Mouse (Mus musculus): ENCODE measurements at regions not wholly inside any gene's neighbourhood (a gene's known extent, or its start where the extent isn't known, plus 50 kb on each side); places are given as distances from the start of the nearest gene placed in this dataset.

- DNase-seq (ENCODE audit: low spot score) = no peak
Measured at GRCm38 (mm10) chrX:11655466-11655865, 327.8 kb downstream of the H2al1j start.

GRCm38 (mm10) chrX:11657606-11658254 is 330.1 kb downstream of the H2al1j start:
- no peak for DNase-seq (ENCODE audit: low spot score)

- DNase-seq (ENCODE audit: low spot score) = no peak
Measured at GRCm38 (mm10) chrX:11663187-11663829, 335.7 kb downstream of the H2al1j start.

DNA sequence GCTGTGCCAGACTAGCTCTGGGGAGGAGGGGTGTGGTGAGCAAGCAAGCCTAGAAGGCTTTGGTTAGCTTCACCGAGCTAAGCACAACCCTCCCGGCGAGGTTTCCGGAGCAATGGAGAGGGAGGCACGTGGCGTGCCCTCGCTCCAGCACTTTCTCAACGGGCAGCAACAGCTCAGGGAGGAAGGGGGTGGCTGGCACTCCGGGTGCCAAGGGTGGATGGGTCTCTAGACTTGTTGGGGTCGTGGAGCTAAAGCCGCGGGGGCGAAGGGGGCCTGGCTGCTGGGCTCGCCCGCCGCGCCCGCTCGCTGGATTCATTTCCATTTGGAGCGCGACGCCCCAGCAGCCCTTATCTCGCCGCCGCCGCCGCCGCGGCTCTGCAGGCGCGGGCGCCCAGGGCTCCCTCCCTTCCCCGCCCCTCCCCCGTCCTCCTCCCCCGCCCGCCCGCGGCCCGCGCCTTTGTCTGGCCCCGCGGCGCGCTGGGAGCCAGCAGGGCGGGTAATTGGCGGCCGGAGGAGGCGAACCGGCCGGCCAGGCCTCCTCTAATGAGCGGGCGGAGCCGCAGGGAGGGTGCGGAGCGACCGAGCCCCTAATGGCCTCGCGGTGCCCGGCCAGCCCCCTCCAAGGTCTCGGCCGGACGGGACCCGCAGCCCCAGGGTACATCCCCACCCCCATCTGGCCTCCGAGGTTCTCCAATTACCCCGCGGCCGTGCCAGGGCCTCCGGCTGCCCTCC is 336.9 kb downstream of the H2al1j start:
- peak; percentile 65 for DNase-seq (ENCODE audit: low spot score)

DNA sequence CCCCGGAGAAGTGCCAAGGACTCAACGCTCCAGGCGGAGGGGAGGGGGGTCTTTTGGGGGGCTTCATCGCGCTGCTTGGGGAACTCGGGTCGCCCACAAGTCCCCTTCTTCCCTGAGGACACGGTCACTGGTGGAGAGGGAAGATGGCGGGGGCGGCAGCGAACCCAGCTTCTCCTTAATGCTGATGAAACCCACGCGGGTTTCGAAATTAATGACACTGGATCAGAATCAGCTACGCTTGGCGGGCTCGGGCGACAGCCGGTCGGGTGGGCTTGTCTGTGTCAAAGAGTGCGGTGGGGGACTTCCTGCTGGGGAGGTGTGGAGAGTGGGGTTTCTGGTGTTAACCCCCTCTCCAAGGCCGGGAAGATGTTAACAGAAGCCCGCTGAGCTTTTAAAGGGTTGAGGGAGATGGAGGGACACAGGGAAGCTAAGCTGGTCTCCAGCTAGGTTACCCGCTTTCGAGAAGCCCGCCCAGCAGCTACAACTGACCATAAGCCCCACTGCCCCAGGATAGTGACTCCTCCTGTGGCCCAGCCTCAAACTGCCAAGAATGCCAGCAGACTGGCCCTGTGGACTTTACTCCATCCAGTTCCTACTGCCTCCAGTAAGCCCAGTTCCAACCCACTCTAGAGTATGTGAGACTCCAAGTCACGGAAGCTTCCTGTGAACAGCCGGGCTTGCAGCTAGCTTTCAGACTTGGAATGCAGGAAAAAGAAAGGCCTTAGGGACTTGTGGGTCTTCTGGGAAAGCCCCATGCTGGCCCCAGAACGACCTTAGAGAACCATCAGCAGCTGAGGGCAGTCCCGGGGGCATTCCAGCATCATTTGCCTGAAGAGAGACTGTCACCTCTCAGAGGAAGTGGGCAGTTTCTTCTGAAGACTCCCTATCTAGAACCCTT is 337.7 kb downstream of the H2al1j start:
- DNase-seq (ENCODE audit: low spot score) = no peak

DNA sequence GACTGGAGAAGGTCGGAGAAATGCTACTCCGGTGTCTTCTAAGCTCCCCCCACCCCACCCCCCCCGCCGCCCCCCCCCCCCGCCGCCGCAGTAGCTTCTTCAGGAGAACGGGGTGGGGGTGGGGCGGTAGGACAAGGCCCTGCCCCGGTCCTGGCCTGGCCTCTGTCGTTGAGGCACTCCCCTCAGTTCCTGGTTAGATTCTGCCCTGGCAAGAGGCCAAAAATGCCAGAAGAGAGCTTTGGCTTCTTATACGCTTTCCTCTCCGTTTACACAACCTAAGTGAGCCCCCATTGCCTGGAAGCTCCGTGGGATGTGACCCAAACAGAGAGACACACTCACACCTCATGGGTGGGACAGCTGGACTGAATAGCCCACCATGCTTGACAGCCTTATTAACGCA is 338.9 kb downstream of the H2al1j start:
- DNase-seq (ENCODE audit: low spot score) = no peak

DNA sequence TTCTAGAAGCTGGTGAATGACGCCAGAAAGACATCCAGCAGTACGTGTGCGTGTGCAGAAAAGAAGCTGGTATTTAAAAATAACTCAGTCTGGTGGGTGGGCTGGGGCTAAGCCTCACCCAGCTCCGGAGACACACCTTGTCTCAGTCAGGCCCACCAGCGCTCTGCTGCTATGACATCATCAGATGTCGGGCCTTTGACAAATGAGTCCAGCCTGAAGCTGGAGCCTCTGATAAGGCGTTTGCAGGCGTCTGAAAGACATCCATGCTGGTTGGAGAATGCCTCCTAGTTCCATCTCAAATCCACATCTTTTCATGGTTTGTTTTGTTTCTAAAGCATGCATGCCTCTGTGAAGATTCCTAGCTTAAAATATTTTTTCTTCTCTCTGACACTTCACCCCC is 344.2 kb downstream of the H2al1j start:
- DNase-seq (ENCODE audit: low spot score) = peak; percentile 28

DNA sequence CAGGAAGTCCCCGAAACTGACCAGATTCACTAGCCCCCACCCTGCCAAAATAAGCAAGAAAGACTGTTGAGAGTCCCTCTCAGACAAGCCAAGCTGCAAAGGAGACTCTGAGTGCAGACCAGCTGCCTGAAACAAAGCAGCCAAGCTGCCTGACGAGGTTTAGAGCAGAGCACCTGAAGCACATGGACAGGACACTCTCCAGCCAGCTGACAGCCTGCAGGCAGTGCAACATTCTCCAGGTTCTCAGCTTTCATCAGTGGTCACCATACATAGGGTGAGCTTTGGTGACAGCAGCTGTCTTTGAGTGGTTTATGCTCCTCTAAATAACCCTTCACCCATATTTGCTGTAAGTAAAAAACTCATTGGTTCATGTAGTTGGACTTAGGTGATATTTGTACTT is 350.5 kb downstream of the H2al1j start:
- no peak for DNase-seq (ENCODE audit: low spot score)

GRCm38 (mm10) chrX:11681274-11681673 is 353.7 kb downstream of the H2al1j start:
- no peak for DNase-seq (ENCODE audit: low spot score)

DNA sequence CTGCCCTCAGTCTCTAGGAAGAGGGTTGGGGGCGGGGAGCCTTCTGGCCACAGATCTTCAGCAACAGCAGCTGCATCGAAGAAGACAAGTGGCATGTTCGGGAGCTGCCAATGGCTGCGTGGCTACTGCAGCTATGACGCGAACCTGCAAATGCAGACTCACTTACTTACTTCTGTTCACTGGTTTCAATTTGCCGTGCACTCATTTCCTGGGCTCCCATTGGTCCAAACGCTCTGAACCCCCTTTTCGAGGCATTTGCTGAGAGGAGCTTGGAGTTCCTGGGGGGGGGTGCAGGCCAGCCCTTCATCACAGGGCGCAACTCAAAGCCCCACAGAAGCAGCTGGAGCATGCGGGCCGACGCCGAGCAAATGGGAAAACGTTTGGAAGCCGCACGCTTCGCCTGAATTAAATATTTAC is 362.4 kb downstream of the H2al1j start:
- DNase-seq (ENCODE audit: low spot score) = no peak

GRCm38 (mm10) chrX:11690446-11690845 is 362.8 kb downstream of the H2al1j start:
- DNase-seq (ENCODE audit: low spot score) = no peak

DNA sequence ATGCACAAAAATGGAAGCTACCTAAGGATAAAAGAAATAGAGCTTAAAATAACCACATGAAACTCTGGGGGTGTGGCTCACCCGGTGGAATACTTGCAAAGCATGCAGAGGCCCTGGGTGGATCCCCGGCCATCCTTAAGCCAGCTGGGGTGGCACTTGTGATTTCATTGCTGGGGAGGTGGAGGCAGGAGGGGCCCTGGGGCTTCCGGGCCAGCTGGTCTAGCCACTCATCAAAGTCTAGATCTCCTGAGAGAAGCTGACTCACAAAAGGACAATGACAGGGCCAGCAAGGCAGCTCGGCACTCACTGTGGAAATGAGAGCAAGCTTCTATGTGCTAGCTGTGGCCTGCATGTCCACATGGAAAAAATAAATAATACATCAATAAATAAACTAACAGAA is 363.4 kb downstream of the H2al1j start:
- DNase-seq (ENCODE audit: low spot score) = no peak

DNA sequence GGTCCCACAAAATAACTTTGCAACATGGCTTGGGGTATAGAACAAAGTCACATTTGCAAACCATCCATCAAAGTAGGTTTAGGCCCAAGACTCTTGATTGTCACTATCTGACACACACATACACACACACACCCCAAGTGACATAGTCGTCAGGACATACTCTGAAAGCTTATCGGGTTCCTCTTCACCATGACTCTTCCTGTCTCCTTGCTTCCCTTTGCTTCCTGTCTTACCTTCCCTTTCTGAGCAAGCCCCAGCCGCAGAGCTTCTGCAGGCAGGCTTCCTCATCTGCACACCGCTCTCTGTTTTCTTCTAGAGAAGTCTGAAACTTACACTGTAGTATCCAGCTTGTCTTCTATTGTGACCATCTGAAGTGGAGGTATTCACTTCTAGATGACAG is 368.9 kb downstream of the H2al1j start:
- DNase-seq (ENCODE audit: low spot score) = no peak

DNA sequence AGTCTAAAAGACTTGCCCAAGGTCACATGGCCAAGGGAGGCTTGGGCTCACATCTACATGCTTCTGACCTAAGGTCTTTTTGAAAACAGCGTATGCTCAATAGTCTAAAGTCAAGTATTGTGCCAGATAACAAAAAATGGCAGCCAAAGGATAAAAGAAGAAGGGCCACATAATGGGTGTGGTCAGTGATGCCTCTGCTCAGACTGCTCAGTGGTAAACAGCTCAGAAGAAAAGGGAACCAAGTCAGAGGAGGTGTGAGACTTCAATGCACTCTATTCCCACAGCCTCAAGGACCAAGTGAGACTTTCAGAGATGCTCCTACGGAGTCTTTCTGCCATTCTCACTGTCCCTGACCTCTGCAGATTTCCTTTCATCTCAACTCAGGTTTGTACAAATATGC is 373.5 kb downstream of the H2al1j start:
- no peak for DNase-seq (ENCODE audit: low spot score)

- no peak for DNase-seq (ENCODE audit: low spot score)
Measured at GRCm38 (mm10) chrX:11705851-11706557, 378.4 kb downstream of the H2al1j start.

DNA sequence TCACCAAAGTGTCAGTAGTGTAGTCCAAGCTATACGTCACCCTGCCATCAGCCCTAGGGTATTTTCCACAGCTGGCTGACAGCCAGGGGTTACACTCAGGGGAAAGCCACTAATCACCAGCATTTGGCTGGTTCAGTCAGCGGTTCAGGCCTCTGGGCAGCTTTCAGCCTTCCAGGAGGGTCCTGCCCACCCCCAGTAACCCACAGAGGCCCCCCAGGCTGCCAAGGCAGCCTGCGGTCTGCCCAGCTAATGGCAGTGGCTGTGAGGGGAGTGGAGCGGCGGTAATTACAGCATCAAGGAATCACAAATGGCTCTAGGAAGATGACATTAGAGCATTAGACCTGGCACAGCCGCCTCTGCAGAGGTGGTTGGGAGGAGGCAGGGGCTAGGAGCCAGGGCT is 379.7 kb downstream of the H2al1j start:
- no peak for DNase-seq (ENCODE audit: low spot score)

- DNase-seq (ENCODE audit: low spot score) = no peak
Measured at GRCm38 (mm10) chrX:11708325-11708724, 380.7 kb downstream of the H2al1j start.

DNA sequence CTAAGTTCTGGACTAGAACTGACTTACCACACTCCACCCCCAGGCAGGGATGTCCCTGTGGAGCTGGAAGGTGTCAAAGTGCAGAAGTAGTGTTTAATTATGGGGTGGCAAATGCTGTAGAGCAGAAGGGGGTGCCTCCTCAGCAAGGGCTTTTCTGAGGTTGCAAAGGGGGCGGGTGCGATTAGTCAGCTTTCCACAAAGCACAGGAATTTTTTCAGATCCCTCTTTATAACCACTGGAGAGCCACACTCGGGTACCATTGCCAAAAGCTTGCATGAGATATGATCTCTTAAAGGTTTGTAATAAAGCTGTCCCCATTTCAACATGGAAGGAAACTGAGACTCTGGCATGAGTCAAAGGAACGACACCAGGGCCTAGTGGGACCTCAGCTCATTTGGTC is 381.7 kb downstream of the H2al1j start:
- DNase-seq (ENCODE audit: low spot score) = no peak

GRCm38 (mm10) chrX:11713423-11713822 is 385.8 kb downstream of the H2al1j start:
- DNase-seq (ENCODE audit: low spot score) = no peak

DNA sequence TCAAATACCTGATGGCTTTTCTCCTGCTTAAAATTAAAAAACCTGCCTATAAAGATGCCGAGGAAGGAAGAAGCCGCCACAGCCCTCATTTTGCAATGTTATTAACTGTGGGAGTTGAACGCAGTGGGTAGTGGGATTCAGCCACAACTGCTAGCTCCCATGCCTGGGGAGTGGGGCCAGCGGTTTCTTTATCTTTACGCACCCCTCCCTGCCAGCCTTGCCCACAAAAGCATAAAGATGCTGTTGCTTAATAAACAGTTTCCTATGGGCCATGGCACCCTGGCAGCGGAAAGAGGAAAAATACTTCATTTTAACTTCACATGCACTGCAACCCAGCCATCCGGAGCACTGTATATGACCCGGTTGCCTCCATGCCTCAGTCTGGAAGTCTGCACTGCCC is 389.2 kb downstream of the H2al1j start:
- no peak for DNase-seq (ENCODE audit: low spot score)

- no peak for DNase-seq (ENCODE audit: low spot score)
Measured at GRCm38 (mm10) chrX:11718778-11719177, 391.2 kb downstream of the H2al1j start.

DNA sequence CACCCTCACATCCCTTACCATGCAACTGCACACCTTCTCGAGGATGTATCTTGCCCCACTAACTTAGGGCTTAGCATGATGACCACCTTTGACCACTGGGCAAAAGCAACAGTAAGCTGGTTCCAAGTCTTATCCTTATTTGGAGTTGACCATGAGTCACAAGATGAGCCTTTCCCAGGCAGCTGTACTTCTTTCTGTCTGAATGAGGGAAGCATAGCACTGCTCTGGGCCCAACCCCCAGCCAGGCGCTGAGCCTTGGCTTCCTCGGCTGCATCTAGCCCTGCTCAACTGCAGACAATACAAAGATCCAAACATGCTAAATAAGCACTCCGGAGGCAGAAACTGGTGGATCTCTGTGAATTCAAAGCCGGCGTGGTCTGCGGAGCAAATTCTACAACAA is 392.9 kb downstream of the H2al1j start:
- no peak for DNase-seq (ENCODE audit: low spot score)
